20 mouse cellular contexts compared by ENCODE assay signal in the genomic region with DNA sequence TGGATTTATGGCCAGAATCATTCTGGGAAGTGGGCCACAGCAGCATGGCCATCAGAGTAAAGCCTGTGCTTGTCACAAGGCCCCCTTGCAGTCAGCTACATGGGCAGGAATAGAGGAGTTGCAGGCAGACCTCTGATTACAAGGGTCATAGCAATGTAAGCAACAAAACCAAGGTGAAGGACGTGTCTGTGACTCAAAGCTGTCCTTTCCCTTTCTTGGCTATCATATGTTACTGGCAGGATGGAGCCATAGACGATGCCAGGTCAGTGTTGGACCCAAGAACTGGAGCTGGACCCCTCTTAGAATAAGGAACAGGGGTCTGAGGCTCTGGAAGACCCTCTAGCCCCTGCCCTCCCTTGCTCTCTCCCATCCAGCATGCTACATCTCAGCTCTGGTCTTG. TPM values are rescaled to one million over a fixed set of nuclear protein-coding genes. Genes with fewer than 3 reads are reported as not detected.
"Had no signal": no experiment of that assay in that cellular context is flagged by ENCODE, and none has a peak within 500 bp of the region (broad histone marks: within the 10 kb centered on the region; RNA-seq: fewer than 3 reads in every experiment).

No protein-coding gene starts in this region.

- H3K27me3 ChIP-seq: neural tube, embryonic 13.5 days; neural tube, embryonic 15.5 days; stomach, embryonic 15.5 days had no signal

- H3K9me3 ChIP-seq: midbrain, embryonic 10.5 days; midbrain, embryonic 12.5 days; neural tube, embryonic 13.5 days; neural tube, embryonic 15.5 days; stomach, embryonic 15.5 days had no signal

- H3K4me3 ChIP-seq: midbrain, embryonic 10.5 days; midbrain, embryonic 12.5 days; myocyte; neural tube, embryonic 13.5 days; neural tube, embryonic 15.5 days; stomach, embryonic 15.5 days had no signal

- H3K9ac ChIP-seq: liver, postnatal 0 days; lung, embryonic 14.5 days; midbrain, embryonic 12.5 days; neural tube, embryonic 13.5 days; neural tube, embryonic 15.5 days; stomach, embryonic 15.5 days had no signal

- DNase-seq: liver, postnatal 0 days; lung, embryonic 14.5 days; lung, postnatal 10 days; lung, postnatal 4 days; midbrain, embryonic 14.5 days; retina, postnatal 1 day; right cerebral cortex, postnatal 14 days; thymus, adult 2 months; thymus, postnatal 25 days; thymus, postnatal 4 days had no signal

- H3K36me3 ChIP-seq: midbrain, embryonic 12.5 days; neural tube, embryonic 13.5 days; neural tube, embryonic 15.5 days; stomach, embryonic 15.5 days had no signal

- ATAC-seq: liver, postnatal 0 days; midbrain, embryonic 16.5 days had no signal

- H3K27ac ChIP-seq: midbrain, embryonic 12.5 days; neural tube, embryonic 13.5 days; neural tube, embryonic 15.5 days; stomach, embryonic 15.5 days; stomach, postnatal 0 days had no signal

- H3K4me2 ChIP-seq: lung, embryonic 14.5 days; midbrain, embryonic 12.5 days; neural tube, embryonic 13.5 days; neural tube, embryonic 15.5 days; stomach, embryonic 15.5 days had no signal

RNA-seq across cellular contexts. Expression of a gene that starts 30.2 kb away (rescaled TPM):
- total RNA-seq: megakaryocyte, adult 5-6 weeks; megakaryocyte-erythroid progenitor cell, adult 5-6 weeks had no signal
- polyA plus RNA-seq: liver, postnatal 0 days; lung, embryonic 14.5 days; myocyte; stomach, postnatal 0 days had no signal

RNA-seq across cellular contexts. Expression of a gene that starts 55.3 kb away (rescaled TPM):
- total RNA-seq: megakaryocyte-erythroid progenitor cell, adult 5-6 weeks had no signal

RNA-seq across cellular contexts. Expression of a gene that starts 55.3 kb away (rescaled TPM):
- total RNA-seq: megakaryocyte, adult 5-6 weeks had no signal
- polyA plus RNA-seq: liver, postnatal 0 days; lung, embryonic 14.5 days had no signal
